Mouse (Mus musculus) adrenal gland, adult (tissue): ENCODE data around the gene Hoxd9.

Experiments
- DNase-seq, 2 experiments: peaks; one replicate each; pipeline ENCODE4 v3.0.0; 2022 to 2023; ENCODE audit warnings: low spot score in 1 of 2; ENCODE audit not compliant: inconsistent age in 2 of 2

The Hoxd9 gene

GRCm38 (mm10) chr2:74683471-74683951 lies 14.0 kb upstream of the Hoxd9 start:
- no peak for DNase-seq

- DNase-seq, result no peak
Measured at GRCm38 (mm10) chr2:74684106-74684505, 13.4 kb upstream of the Hoxd9 start.

GRCm38 (mm10) chr2:74685059-74685603 lies 12.4 kb upstream of the Hoxd9 start:
- no peak for DNase-seq

GRCm38 (mm10) chr2:74686301-74686987 lies 11.1 kb upstream of the Hoxd9 start:
- DNase-seq, result peak; percentile 64 to 85

- DNase-seq, result no peak
Measured at GRCm38 (mm10) chr2:74686988-74687697, 10.4 kb upstream of the Hoxd9 start.

GRCm38 (mm10) chr2:74687698-74688555 lies 9.6 kb upstream of the Hoxd9 start:
- no peak for DNase-seq

GRCm38 (mm10) chr2:74688795-74689573 lies 8.5 kb upstream of the Hoxd9 start:
- DNase-seq, result no peak

GRCm38 (mm10) chr2:74689574-74690337 lies 7.8 kb upstream of the Hoxd9 start:
- DNase-seq, result peak in 1 of 2 experiments; percentile 51

GRCm38 (mm10) chr2:74690338-74690716 lies 7.2 kb upstream of the Hoxd9 start:
- no peak for DNase-seq

GRCm38 (mm10) chr2:74691022-74691951 lies 6.2 kb upstream of the Hoxd9 start, which contains the start of gene Hoxd10:
Gene Hoxd10, plus strand, starts transcription at chr2:74691924.
- DNase-seq, result peak; percentile 70 to 86

- DNase-seq, result peak in 1 of 2 experiments; percentile 49
Measured at GRCm38 (mm10) chr2:74691995-74692807, 5.3 kb upstream of the Hoxd9 start.

GRCm38 (mm10) chr2:74692808-74693431 lies 4.6 kb upstream of the Hoxd9 start:
- peak in 1 of 2 experiments; percentile 37 for DNase-seq

- no peak for DNase-seq
Measured at GRCm38 (mm10) chr2:74693432-74693827, 4.1 kb upstream of the Hoxd9 start.

- DNase-seq, result peak in 1 of 2 experiments; percentile 67
Measured at GRCm38 (mm10) chr2:74694066-74694465, 3.5 kb upstream of the Hoxd9 start.

- DNase-seq, result no peak
Measured at GRCm38 (mm10) chr2:74695383-74695782, 2.1 kb upstream of the Hoxd9 start.

- DNase-seq, result no peak
Measured at GRCm38 (mm10) chr2:74695813-74696430, 1.6 kb upstream of the Hoxd9 start.
